Mouse (Mus musculus) hindbrain, embryonic 16.5 days (tissue): ENCODE data around the gene Cbfa2t2. TPM values are rescaled to one million over a fixed set of nuclear protein-coding genes. Genes with fewer than 3 reads are reported as not detected.

Source experiments
- ATAC-seq: fragments of 200-750 bp; cut with Nextera tagmentation; 2 replicates; pipeline ENCODE4 v1.8.0; 2017; ENCODE audit warnings: moderate TSS enrichment, moderate library complexity
- H3K27ac ChIP-seq: fragments of 300-500 bp; sonication (generic); 2 replicates; pipeline ENCODE4 v1.5.1; 2014; ENCODE audit warnings: low read depth, mild to moderate bottlenecking, control low read depth, low read length, moderate library complexity
- H3K27me3 ChIP-seq: fragments of 300-500 bp; sonication (generic); replicated peaks from 2 replicates; pipeline ENCODE4 v1.6.1; 2014; ENCODE audit warnings: low read length; ENCODE audit not compliant: control insufficient read depth, insufficient read depth
- H3K36me3 ChIP-seq: fragments of 300-500 bp; sonication (generic); 2 replicates; pipeline ENCODE4 v1.6.1; 2014; ENCODE audit warnings: mild to moderate bottlenecking, low read length, moderate library complexity, mixed read lengths; ENCODE audit not compliant: control insufficient read depth, insufficient read depth
- H3K4me1 ChIP-seq: fragments of 300-500 bp; sonication (generic); 2 replicates; pipeline ENCODE4 v1.6.1; 2014; ENCODE audit warnings: low read depth, low read length; ENCODE audit not compliant: control insufficient read depth, insufficient read depth
- H3K4me2 ChIP-seq: fragments of 300-500 bp; sonication (generic); 2 replicates; pipeline ENCODE4 v1.6.1; 2014; ENCODE audit warnings: mild to moderate bottlenecking, low read length, control low read depth, moderate library complexity
- H3K4me3 ChIP-seq: fragments of 300-500 bp; sonication (generic); 2 replicates; pipeline ENCODE4 v1.5.1; 2014; ENCODE audit warnings: mild to moderate bottlenecking, low read length, control low read depth, moderate library complexity
- H3K9ac ChIP-seq: fragments of 300-500 bp; sonication (generic); 2 replicates; pipeline ENCODE4 v1.6.1; 2014; ENCODE audit warnings: low read depth, mild to moderate bottlenecking, control low read depth, low read length, moderate library complexity
- H3K9me3 ChIP-seq: fragments of 300-500 bp; sonication (generic); 2 replicates; pipeline ENCODE4 v1.6.1; 2014; ENCODE audit warnings: mild to moderate bottlenecking, low read length, moderate library complexity; ENCODE audit not compliant: control insufficient read depth
- WGBS: fragments of 180-500 bp; shearing (Covaris S2); extraction: QIAGEN DNeasy Blood & Tissue Kit; methylation state at CpG from one replicate; pipeline ENCODE4 v1.1.7; 2014; 5-methylcytosine and 5-hydroxymethylcytosine counted together
- polyA plus RNA-seq: library from polyadenylated mRNA; unstranded; fragments of >200 nt; fragmentation: Nextera tagmentation; extraction: Ambion mirVana; gene quantifications from 2 replicates; pipeline ENCODE4 v1.2.1, GENCODE M21; 2015

The Cbfa2t2 gene
- polyA plus RNA-seq, 1 experiment from 2014 or later, result 39.8 TPM

DNA sequence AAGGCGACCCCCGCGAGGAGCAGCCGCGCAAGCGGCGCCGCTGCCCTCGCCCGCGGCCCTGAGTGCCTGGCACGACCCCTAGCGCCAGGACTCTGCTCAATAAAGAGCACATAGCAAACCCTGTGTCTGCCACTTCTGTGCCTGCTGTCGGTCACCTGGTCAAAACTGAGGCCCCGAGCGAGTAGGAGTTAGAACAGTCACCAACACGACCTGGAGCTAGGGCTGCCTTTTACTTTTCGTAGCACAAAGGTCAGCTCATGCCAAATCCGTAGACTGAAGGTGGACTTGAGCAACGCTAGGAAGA lies 113.6 kb downstream of the Cbfa2t2 start:
- Histone ChIP-seq H3K4me2 (peak overlapping the region; percentile 88), H3K4me3 (peak overlapping the region; percentile 50), H3K27ac (no peak overlapping the region), H3K9ac (peak overlapping the region; percentile 75), H3K36me3 (0 out of 2 replicates have a peak, but pooled peaks cover 2% of the 10 kb centered on the region), H3K27me3 (no peaks in the 10 kb centered on the region; the same call in 1 of the 2 replicates), H3K9me3 (no peaks in the 10 kb centered on the region), H3K4me1 (peaks cover 22% of the 10 kb centered on the region)
- 17% methylated on average over 13 of the region's 20 CpGs for WGBS
- no peak for ATAC-seq

DNA sequence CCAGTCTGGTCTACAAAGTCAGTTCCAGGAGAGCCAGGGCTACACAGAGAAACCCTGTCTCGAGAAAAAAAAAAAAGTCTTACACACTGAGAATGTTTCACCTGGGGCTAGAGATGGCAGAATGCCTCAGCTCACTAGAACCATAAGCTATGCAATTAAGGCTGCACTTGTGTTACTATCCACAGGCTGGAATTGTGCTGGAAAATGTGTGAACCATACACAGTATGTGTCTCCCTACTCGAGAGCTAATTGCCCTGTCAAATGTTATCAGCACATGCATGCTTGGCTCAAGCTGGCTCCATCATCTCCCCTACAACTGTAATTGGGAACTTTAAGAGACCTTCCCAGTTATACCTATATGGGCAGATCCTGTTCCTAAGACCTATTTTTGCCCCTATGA lies 114.7 kb downstream of the Cbfa2t2 start:
- Histone ChIP-seq H3K4me3 (no peak overlapping the region), H3K36me3 (0 out of 2 replicates have a peak, but pooled peaks cover under 1% of the 10 kb centered on the region), H3K4me1 (peaks cover 22% of the 10 kb centered on the region), H3K27me3 (no peaks in the 10 kb centered on the region; the same call in 1 of the 2 replicates), H3K9me3 (no peaks in the 10 kb centered on the region), H3K4me2 (no peak overlapping the region), H3K27ac (no peak overlapping the region), H3K9ac (no peak overlapping the region)
- WGBS, result 67% methylated on average over 2 of the region's 2 CpGs
- ATAC-seq, result no peak

DNA sequence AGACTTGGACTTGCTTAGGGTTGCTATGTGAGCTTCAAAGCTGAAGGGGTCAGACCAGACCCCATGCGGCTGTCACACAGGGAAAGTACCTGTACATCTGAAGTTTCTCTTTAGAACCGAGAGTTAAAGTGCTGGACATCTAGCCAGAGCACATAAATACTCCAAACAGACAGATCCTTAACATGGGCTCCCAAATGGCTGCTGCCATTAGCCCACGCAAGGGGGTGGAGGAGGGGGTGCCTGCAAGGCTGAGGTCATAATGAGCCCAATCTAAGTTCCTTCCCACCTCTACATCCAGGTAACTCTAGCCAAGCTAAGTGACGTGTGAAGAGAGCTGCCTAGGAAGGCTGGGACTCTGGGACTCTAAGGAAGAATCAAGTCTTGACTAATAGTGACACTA lies 115.2 kb downstream of the Cbfa2t2 start, which contains the start of gene Actl10:
TSS of gene Actl10 (plus strand) at position 301 of the 400 bp plus-strand sequence.
- WGBS, result 80% methylated on average over 4 of the region's 4 CpGs
- Histone ChIP-seq H3K9ac (peak within 1 kb of the TSS; percentile 29), H3K4me1 (peaks cover 22% of the 10 kb centered on the region), H3K4me3 (no peak within 1 kb of the TSS), H3K4me2 (peak within 1 kb of the TSS; percentile 42), H3K27ac (peak within 1 kb of the TSS; percentile 65), H3K27me3 (no peaks in the 10 kb centered on the region; the same call in 1 of the 2 replicates), H3K36me3 (no peaks in the 10 kb centered on the region), H3K9me3 (no peaks in the 10 kb centered on the region)
- ATAC-seq, result no peak

DNA sequence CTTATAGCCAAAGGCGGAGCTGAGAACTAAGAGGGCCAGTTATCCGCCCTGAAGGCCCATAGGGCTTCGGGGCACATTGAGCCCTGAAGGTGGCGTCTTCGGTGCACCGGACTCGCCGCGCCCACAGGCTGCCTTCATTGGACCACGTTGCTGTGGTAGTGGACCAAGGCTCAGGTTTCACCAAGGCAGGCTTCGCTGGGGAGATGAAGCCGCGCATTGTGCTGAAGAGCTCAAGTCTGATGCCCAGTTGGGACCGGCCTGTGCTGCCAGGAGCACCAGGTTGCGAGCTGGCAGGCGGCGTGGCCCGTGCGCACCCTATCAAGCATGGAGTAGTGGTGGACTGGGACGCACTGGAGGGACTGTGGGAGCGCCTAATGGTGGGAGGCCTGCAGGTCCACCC lies 115.6 kb downstream of the Cbfa2t2 start:
- peak overlapping the region; percentile 65; the same call in 1 of the 2 replicates for H3K27ac ChIP-seq
- peak overlapping the region; percentile 29 for H3K9ac ChIP-seq
- no peaks in the 10 kb centered on the region for H3K9me3 ChIP-seq
- H3K36me3 ChIP-seq, result no peaks in the 10 kb centered on the region
- WGBS, result 35% methylated on average over 21 of the region's 21 CpGs
- peaks cover 23% of the 10 kb centered on the region for H3K4me1 ChIP-seq
- ATAC-seq, result no peak
- H3K27me3 ChIP-seq, result no peaks in the 10 kb centered on the region; the same call in 1 of the 2 replicates
- no peak overlapping the region for H3K4me3 ChIP-seq
- peak overlapping the region; percentile 42 for H3K4me2 ChIP-seq

DNA sequence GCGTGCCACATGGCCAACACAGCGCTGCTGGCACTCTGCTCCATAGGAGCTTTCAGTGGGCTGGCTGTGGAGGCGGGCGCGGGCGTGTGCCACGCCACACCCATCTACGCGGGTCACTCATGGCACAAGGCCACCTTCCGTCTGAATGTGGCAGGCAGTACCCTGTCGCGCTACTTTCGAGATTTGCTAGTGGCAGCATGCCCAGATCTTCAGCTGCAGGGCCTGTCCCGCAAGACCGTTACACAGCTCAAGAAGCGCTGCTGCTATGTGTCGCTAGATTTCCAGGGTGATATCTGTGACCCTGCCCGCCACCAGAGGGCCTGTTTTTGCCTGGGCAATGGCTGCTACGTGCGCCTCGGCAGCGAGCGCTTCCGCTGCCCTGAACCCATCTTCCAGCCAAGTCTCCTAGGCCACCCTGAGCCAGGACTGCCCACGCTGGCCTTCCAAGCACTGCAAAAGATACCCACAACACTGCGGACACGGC lies 116.2 kb downstream of the Cbfa2t2 start:
- Histone ChIP-seq H3K36me3 (no peaks in the 10 kb centered on the region), H3K9me3 (no peaks in the 10 kb centered on the region), H3K4me2 (peak overlapping the region; percentile 42), H3K9ac (peak overlapping the region; percentile 29), H3K4me3 (no peak overlapping the region), H3K27ac (peak overlapping the region; percentile 65), H3K4me1 (peaks cover 28% of the 10 kb centered on the region), H3K27me3 (no peaks in the 10 kb centered on the region; the same call in 1 of the 2 replicates)
- peak; percentile 73 for ATAC-seq
- WGBS, result 21% methylated on average over 27 of the region's 27 CpGs

DNA sequence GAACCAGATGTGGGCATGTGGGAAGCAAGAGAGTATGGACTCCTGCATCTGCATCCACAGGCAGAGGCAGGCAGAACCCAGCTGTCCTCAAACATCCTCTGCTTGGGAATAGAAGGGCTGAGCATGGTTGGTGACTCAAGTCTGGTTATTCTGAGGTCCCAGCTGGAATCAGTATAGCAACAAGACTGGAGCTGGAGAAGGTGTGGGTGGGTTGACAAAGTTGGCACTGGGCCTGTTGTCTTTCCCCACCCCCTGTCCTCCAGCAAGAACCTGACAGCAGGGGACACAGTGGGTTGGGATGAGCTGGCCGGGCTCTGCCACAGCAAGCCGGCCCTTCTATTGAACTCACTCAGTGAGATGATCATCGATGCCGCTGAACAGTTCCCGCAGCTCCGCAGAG lies 119.0 kb downstream of the Cbfa2t2 start:
- Histone ChIP-seq H3K4me2 (no peak overlapping the region), H3K36me3 (no peaks in the 10 kb centered on the region), H3K9me3 (no peaks in the 10 kb centered on the region), H3K9ac (no peak overlapping the region), H3K27ac (no peak overlapping the region), H3K27me3 (no peaks in the 10 kb centered on the region; the same call in 1 of the 2 replicates), H3K4me3 (no peak overlapping the region), H3K4me1 (peaks cover 33% of the 10 kb centered on the region)
- 64% methylated on average over 6 of the region's 6 CpGs for WGBS
- ATAC-seq, result no peak

DNA sequence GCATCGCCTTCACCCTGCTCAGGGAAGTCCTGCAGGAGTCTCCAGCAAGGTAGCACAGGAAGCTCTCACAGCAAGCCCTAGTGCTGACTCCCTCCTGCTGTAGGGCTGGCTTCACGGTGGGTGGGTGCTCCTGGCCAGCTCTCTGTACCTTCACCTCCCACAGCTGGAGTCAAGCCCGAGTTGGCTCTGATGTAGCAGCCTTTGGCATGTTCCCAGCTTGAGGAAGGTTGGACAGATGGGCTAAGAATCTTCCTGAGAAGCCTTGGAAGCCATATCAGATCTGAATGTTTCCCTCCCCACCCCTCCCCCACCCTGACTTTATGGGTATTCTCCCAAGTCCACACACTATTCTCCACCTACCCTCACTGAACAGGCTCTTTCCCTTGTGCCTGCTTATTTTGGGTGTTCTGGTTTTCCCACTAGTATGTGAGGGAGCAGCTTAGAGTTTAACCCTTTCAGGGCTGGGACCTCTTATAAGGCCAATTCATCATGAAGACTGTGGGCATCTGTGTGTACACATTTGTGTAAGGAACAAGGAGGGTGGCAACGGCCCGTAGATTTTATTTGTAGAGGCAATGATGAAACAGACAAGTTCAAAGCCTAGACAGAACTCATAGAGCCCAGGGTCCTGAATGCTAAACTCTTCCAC lies 121.0 kb downstream of the Cbfa2t2 start:
- 50% methylated on average over 5 of the region's 5 CpGs for WGBS
- H3K9ac ChIP-seq, result peak overlapping the region; percentile 3; the same call in 1 of the 2 replicates
- no peak overlapping the region for H3K27ac ChIP-seq
- H3K36me3 ChIP-seq, result no peaks in the 10 kb centered on the region
- H3K27me3 ChIP-seq, result no peaks in the 10 kb centered on the region
- no peak for ATAC-seq
- peaks cover 26% of the 10 kb centered on the region for H3K4me1 ChIP-seq
- no peaks in the 10 kb centered on the region for H3K9me3 ChIP-seq
- no peak overlapping the region for H3K4me3 ChIP-seq
- peak overlapping the region; percentile 83 for H3K4me2 ChIP-seq

DNA sequence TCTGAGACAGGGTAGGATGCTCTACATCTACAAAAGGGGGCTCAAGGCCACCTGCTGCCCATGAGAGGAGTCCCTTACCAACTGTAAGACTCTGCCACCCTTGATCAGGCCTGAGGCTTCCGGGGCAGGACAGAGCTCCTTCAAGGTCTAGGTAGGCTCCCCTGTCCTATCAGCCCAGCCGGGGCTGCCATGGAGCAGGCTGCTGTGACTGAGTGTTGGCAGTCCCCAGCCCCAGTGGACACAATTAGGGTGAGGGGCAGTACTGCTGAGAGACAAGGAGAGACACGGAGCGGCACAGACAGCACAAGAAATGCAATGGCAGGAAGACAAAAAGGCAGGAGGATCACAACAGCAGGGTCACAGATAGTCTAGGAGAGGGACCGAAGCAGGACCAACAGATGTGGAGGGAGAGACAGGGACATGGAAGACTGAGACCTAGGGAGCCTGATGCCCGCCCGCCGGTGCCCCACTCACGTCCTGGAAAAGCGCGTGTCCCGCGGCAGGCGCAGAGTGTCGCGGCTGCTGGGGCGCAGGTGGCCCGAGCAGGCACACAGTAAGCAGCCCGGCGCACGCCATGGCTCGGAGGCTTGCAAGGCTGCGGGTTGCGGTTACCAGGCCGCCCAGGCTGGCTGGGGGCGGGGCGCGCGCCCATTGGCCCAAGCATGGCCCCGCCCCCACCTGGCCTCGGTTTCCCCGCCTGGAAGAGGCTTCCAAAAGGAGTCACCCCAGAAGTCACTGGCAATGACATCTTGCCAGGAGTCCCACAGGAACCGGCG lies 122.2 kb downstream of the Cbfa2t2 start, which contains the start of gene Necab3:
TSS of gene Necab3 (minus strand) at position 627 of the 776 bp plus-strand sequence.
- Histone ChIP-seq H3K9me3 (no peaks in the 10 kb centered on the region), H3K27ac (peak within 1 kb of the TSS; percentile 58), H3K4me1 (peaks cover 22% of the 10 kb centered on the region), H3K4me2 (peak within 1 kb of the TSS; percentile 83), H3K27me3 (no peaks in the 10 kb centered on the region), H3K36me3 (no peaks in the 10 kb centered on the region), H3K9ac (peak within 1 kb of the TSS; percentile 72), H3K4me3 (peak within 1 kb of the TSS; percentile 49)
- ATAC-seq, result peak; percentile 70
- 4% methylated on average over 31 of the region's 34 CpGs for WGBS

DNA sequence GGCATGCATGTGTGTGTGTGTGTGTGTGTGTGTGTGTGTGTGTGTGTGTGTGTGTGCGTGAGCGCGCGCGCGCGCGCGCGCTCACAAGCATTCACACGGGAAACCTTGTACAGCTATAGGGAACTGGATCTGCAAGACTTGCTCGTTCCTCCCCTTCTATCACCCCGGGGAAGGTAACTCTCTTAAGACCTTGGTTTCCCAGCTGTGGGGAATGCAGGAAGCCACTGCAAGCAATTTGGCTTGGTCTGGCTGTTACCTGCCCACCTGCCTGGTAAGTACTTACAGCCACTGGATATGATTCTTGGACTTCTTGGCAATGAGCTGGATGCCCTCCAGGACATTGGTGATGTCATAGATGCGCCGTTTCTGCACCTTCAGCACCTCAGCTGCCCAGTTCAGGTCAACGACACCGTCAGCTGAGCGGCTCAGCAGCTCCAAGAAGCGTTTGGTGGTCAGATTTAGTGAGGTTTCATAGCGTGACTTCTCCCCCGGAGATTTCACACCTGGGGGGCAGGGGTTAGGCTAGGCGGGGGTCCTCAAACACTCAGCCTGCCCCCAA lies 127.4 kb downstream of the Cbfa2t2 start:
- Histone ChIP-seq H3K4me2 (no peak overlapping the region), H3K9ac (no peak overlapping the region), H3K27me3 (no peaks in the 10 kb centered on the region), H3K9me3 (no peaks in the 10 kb centered on the region), H3K36me3 (no peaks in the 10 kb centered on the region), H3K4me1 (peaks cover 14% of the 10 kb centered on the region), H3K27ac (no peak overlapping the region), H3K4me3 (no peak overlapping the region)
- ATAC-seq, result no peak
- WGBS, result 89% methylated on average over 16 of the region's 22 CpGs
